Mouse (Mus musculus) layer of hippocampus, adult 8-10 months (tissue): ENCODE data around the gene Gng12. TPM values are rescaled to one million over a fixed set of nuclear protein-coding genes. Genes with fewer than 3 reads are reported as not detected.
"Not testable (repeated sequence)": the region's sequence is repeated elsewhere in the genome, so short reads cannot be mapped to it uniquely, and the experiment has no call there.

Experiments
- DNase-seq, 2 experiments: peaks; one replicate each; pipeline ENCODE4 v3.0.0; 2022; ENCODE audit warnings: low spot score in 2 of 2
- total RNA-seq, 4 experiments: library from RNA; stranded (reverse); gene quantifications; 2 replicates each; pipeline ENCODE4 v1.2.4; 2022

Gng12 gene
- total RNA-seq, 4 experiments from 2014 or later, result 56.7 to 75.5 (median 67.9) TPM

DNA sequence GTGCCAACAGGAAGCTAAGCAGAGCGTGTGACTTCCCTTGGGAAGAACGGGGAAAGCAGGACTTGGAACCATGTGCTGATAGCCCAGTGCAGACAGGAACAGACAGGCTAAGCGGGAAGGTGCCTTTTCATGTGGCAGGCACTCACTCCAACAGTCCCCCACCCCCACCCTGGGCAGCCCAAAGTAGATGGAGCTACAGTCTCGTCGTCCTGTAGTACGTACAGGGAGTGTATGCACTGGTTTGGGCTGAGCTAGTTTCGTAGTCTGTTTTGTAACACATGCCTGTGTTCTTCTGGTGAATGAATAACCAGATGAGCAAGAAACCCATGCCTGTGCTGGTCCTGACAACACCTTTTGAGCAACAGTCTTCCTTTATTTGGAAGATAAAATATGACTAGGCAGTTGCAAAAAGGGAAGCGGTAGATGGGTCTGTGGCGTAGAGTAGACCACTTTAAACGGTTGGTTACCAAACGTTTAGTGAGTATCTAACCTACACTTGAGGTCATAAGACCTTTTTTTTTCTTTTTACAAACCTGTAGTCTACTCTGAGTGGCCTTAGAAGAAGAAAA is 57.8 kb downstream of the Gng12 start:
- no peak for DNase-seq

DNA sequence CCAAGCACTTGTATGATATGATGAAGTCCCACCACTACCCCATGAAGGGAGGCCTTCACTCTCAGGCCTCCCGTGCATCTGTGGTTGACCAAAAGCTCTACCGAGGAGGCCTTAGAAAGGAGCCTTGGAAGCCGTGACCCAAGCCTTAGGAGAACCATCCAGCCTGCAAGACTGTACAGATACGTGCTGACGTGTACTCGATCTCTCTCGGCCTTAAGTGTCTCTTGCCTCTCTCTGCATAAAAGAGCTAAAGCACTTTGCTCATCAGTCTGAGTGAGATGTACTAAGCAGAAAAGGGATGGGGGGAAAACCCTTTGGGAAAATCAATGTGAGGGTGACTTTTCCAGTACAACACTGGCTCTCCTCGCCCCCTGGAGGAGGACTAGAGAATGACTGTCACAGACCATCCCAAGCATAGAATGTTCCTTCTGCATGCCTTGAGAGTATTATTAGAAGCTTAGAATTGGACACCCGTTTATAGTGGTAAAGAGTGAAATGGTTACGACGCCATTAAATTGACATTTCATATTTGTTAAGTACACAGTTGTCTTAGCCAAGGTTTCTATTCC is 59.0 kb downstream of the Gng12 start:
- DNase-seq, result peak in 1 of 2 experiments; percentile 28

DNA sequence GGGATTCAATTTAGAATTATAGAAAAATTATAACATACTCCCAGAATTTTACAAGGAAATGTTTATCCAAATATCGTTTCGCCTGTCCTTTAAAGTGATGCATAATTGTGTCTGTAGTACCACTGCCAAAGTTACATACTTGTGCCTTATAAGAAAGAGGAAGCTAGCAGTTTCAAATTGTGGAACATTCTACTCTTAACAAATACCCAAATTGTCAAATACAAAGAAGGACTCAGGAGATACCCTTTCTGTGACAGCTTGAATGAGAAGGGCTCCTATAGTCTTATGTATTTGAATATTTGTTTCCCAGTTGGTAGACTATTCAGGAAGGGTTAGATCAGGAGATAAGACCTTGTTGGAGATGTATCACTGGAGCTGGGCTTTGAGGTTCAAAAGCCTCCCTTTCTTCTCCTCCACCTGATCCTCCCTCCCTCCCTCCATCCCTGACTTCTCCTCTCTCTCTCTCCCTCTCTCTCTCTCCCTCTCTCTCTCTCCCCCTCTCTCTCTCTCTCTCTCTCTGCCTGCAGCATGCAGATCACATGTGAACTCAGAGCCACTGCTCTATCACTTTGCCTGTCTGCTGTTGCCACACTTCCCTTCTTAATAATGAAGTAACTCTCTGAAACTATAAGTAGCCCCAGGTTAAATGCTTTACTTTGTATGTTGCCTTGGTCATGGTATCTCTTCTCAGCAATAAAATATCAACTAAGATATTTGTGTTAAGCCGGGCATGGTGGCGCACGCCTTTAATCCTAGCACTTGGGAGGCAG is 62.5 kb downstream of the Gng12 start:
- no peak for DNase-seq

DNA sequence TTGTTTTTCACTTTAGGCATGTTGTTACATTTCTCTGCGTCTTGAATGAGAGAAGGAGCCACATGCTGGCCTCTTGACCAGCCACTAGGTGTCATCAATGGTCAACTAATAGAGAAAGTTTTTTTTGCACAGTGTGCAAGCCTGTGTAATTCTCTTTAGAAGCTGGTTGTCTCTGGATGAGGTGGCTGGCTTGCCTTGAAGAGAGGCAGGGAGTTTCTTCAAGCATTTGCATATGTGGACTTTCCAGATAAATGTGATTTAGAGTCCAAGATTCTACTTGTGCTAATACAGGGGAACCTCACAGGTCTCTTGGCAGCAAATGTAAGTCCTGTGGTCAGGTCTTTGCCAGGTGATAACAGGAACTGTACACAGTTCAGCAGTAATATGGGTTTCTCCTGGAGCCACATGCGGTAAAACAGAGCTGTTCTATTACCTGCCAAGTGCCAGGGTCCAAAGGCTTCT is 66.4 kb downstream of the Gng12 start:
- DNase-seq, result peak in 1 of 2 experiments; percentile 36

DNA sequence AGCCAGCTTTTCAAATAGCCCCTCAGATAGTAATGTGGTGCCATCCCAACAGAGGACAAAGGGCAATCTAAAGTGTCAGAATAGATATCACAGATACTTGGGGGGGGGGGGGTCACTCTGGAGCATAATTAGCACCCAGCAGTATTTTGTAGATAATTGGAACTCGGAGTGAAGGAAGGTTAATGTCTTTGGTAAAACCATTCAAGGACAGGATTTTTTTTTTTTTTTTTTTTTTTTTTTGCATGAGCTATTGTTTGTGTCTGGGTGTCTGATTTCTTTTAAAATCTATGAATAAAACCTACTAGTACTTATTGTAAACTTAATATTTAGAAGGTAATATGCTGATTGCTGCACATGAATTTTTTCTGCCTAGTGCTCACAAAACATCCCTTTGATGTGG is 66.9 kb downstream of the Gng12 start:
- DNase-seq, result no peak

DNA sequence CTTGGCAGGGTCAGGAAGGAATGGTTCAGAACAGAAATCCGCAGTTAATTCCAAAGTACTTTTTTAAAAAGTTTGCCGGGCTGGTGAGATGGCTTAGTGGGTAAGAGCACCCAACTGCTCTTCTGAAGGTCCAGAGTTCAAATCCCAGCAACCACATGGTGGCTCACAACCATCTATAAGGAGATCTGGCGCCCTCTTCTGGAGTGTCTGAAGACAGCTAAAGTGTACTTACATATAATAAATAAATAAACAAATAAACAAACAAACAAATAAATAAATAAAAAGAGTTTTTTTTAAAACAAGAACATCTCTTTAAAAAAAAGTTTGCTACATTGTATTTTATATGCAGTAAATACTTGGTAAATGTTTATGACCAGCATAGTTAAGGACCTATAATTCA is 67.5 kb downstream of the Gng12 start:
- DNase-seq, result not testable (repeated sequence)

DNA sequence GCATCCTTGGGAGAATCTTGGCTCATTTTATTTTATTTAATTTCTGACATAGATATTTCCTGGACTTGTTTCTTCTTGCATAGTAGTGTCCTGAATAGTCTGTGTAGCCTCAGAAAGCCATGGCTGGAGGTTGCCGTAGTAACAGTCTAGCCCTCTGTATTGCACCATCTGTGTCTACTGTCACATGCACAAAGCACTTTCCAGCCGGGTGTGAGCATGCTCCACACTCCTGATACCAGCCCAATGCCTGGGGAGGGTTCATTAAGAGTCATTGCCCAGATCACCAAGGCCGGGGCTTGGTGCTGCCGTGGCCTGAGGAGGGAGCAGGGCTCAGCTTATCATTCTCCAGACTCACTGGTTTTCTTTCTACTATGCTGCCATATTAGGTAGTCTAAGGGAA is 68.0 kb downstream of the Gng12 start:
- DNase-seq, result no peak

DNA sequence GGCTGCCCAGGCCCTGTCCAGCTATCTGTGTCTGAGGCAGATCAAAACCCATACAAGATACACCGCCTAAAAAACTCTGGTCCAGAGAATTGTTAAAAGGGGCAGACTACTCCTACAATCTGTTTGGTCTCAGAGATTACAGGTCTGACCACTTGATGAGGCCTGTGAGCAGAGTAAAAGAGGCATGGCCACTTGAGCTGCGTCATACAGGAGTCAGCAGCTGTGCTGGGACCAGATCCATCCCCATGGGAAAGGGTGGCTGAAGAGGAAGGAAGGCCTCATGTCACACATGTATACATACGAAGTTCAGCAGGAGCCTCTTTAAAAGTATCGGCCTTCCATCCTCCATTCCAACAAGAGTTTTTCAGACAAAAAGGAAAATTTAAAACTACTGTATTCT is 69.0 kb downstream of the Gng12 start:
- no peak for DNase-seq

DNA sequence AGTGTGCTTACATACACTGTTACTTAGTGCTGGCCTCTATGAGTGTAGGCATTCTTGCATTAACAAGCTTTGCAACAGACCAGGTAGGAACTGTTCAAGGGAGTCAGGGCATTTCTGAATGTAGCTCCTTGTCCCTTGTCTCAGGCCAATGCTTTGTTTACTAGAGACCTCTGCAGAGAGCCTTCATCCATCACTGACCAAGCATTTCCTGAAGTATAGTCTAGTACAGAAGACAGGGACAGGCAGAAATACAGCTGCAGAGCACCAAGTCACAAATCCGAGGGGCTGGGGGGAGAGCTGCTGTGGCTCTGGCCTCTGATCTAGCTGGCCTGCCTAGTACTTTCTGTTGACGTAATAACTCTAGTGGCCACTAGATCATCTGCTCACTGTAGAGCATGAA is 71.6 kb downstream of the Gng12 start:
- DNase-seq, result no peak

DNA sequence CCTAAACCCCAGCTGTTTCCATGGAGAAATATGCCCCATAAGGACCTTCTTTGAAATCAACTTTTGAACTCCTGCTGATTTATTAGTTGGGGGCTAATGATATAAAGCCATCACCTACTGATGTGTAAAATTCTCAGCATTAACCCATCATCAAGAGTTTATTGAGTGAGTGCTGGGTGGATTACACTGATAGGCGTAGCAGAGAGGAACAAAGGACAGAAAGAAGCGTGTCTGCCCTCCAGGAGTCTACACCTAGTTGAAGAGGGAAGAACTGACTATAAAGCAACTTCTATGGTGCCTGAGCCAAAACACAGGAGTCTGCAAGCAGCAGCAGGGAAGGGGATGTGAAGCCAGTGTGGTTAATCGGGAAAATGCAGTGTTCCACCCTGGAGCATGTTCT is 73.2 kb downstream of the Gng12 start:
- no peak for DNase-seq

DNA sequence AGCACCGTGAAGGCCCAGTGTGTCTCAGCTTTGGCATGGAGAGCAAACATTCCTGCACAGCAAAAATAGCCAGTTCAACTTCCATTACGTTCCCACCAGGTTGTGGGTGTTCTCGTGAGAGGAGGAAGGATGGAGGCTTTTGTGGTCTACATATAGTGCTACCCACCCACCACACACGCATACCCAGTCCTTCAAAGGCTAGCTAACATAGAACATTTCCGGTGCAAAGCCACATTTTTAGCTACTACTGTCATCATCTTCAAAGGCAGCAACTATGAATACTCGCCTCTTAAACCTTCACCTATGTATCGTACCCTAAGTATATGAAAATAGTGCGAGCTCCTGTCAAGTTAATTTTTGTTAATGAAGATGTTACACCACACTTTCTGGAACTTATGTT is 76.1 kb downstream of the Gng12 start:
- no peak for DNase-seq

DNA sequence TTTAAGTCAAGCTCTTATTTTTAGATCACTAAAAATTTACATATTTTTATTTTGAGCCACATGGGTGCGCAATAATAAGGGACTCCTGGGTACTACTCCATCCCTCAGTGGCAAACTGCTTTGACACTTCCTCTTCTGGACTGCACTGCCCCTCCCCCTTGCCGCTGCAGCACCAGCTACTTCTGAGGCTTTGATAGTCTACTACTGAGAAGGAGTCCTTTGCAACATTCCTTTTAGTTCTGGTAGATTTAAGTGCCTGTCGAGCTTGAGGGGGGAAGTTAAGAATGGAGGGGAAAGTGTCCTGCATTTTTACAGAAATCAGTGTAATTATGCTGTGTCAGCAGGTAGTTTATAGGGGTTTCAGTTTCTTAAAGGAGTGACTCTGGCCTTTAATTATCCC is 77.0 kb downstream of the Gng12 start:
- no peak for DNase-seq

DNA sequence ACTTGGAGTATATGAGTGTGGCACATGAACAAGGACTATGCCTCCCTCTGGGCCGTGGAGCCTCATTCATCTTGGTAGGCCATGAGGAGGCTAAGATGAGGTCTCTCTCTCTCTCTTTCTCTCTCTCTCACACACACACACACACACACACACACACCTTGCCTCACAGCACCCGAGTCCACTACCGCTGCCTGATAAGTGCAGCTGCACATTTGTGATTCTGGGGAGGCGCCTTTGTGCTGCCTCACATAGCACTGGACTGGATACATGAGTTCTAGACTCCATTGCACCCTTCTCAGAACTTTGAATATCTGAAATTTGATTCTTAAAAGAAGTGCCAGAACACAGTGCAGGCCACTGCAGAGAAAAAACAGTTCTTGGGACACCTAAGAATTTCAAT is 79.3 kb downstream of the Gng12 start:
- no peak for DNase-seq

DNA sequence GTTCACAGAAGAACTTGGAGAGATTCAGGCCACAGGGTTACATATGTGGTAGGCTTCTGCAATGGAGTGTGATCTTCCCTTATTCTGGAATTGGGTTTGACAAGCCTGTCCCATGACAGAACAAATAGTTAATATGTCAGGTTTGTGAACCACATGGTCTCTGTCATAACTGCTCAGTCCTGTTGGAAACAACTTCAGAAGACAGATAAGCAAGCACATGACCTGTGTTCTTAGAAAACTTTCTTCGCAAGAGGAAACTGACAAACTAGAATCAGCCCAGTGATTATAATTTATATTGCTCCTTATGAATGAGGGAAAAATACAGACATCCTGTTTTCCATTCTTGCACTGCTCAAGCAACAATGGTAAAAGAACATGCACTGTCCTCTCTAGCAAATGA is 83.0 kb downstream of the Gng12 start:
- no peak for DNase-seq

DNA sequence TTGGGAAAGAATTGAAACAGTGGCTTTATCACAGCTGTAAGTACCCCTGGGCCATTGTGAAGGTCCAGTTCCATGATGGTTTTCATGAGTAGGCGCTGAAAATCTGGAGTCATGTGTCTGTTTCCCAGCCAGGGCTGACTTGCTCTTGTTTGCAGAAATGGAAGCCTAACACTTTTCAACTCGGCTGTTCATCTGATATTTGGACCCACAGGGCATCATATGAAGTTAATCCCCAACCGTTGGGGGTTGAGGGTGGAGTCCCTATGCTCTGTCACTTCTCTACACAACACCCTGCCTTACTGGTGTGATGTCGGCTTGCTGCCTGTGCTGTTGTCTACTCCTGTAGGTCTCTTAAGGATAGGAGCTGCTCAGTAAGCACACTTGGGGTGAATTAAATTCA is 83.8 kb downstream of the Gng12 start:
- DNase-seq, result no peak

DNA sequence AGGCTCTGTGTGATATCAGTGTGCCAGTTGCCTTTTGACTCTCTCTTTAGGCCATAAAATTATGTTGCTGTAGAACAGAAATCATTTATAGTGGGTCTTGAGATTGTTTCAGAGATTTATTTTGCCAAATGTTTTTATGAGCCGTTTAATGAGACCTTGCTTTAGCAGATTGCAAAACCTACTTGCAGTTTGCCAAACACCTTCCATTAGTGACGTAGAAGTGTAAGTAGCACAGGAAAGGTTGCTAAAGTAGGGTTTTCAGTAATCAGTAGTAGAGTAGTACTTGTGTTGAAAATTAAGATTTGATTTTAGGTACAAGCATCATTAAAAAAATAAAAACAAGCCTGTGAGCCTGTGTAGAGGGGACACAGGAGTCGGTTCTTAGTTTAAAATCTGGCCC is 85.2 kb downstream of the Gng12 start:
- no peak for DNase-seq

DNA sequence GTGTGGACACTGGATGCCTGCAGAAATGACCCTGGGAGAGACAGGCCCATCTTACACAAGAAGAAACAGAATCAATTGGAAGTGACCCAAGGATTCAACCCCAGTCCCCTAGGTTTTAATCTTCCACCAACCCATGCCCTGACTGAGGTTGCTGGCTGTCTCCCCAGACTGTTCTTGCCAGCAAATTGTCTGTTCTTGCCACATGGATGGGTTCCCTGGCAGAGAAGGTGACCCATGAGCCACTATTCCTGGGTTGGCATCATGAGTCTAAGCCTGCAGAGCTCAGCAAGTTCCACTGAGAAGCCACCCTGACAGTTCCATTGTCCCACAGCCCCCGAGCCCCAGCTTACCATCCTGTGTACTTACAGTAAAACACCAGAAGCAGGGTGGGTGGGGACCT is 85.7 kb downstream of the Gng12 start:
- DNase-seq, result no peak

DNA sequence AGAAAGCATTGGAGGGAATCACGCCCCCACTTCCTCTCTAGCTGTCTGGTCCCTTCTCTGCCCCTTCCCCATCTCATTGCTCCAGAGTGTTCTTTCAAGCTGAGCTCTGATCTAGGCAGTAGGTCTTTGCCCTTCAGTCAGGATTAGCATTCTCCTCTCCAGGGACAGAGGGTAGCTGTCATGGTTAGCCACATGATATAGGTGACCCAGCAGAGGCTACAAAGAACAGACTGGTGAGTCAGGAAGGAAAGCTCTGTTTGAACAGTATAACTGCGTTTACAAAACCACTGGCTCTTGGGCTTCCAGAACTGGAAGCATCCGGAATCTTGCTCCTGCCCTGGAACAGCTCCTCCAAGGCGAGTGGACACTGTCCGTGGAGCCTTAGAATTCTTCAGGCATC is 87.9 kb downstream of the Gng12 start:
- no peak for DNase-seq

DNA sequence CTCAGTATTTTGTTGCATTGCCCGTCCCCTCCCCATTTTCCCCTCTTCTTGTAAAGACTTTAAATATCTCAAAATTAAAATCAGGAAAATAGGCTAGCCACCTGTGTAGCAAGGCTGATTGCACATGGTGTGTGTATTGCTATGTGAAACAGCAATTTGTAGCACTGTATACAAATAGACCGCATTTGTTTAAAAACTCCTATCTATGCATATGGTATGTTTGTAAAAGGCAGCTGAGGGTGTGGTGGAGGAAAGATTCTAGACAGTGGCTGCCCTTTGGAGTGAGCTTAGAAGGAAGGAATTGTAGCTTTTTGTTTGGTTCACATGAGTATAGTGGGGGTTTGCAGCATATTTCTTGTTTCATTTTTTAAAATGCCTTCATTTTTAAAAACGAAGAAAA is 88.5 kb downstream of the Gng12 start:
- DNase-seq, result no peak

DNA sequence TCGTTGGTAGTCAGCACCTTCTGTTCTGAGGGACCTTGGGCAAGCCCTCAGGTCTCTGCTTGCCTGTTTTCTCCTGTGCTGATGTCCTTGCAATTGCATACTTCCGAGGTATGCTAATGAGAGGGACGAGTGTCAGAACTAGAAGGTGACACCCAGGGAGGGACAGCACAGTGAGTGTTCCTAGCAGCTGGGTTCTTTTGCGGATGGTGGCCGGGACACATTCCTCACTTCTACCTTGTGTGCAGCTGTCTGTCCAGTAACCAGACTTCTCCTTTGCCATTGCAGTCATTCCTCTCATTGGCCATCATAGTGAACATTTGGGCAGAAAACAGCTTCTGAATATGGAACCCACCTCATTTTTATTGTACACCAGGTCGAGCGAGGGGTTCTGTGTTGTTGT is 89.3 kb downstream of the Gng12 start:
- DNase-seq, result no peak

DNA sequence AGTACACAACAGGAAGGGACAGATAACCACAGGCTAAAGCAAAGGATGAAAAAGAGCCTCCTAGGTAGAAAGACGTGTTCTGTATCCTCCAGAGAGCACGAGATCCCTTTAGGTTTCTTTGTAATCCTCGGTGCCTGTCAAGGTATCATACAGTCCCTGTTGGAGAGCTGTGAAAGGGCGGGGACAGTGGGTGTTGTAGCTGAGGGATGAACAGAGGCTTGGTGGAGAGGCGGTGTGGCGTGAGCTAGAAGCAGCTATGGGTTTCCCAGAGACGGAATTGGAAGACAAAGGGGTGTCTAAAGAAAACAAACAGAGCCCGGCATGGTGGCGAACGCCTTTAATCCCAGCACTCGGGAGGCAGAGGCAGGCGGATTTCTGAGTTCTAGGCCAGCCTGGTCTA is 89.9 kb downstream of the Gng12 start:
- no peak for DNase-seq

DNA sequence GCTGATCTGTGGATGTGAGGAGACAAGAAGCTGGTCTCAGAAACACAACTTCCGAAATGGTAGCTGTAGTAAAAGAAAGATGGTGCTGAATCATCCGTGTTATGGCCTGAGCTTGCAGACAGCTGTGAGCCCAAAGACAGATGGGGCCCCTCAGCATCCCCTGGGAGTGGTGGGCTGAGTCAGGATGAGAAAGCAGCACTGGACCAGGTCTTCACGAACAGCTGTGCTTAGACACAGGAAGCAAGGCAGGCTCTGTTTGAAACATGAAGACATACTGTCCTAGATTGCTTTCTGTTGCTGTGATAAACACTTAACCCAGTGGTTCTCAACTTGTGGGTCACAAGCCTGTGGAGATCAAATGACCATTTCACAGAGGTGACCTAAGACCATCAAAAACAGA is 91.4 kb downstream of the Gng12 start:
- no peak for DNase-seq

DNA sequence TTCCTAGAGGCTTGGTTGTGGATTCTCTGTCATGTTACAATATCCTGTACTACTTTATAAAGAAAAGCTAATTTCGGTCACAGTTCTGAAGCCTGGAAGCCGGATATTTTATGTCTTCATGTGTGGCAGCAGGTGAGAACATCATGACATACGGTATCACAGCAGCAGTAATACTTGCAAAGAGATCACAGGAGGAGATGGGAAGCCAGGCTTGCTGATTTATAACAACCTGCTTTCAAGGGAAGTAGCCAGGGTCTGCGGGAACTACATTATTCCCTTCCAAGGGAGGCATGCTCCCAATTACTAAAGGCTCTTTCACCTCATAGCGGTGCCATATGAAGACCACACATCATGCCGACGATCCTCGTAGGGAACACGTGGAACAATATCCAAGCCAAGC is 92.2 kb downstream of the Gng12 start:
- no peak for DNase-seq
